Mouse (Mus musculus): ENCODE results near the gene Tet3.

DNA sequence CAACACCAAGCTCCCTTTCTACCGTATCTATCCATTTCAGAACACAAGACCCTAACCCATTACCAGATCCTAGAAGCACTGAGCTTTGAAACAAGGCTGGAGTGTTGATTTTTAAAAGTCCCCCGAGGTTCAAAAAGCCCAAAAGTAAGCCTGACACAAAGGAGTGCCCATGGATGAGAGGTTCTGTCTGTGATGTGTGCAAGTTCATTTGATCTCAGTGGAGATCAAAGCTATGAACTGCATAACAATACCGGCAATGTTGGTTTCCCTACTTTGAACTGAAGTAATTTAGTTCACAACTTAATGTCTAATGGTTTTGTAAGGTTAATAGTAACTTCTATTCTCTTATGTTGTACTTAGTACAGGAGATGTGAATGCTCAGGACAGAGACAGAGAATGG, 21.7 kb downstream of the Tet3 start:
- TF ChIP-seq CTCF (IDR thresholded peaks at IDR 0.05; ENCODE audit: control insufficient read depth, insufficient read depth, insufficient replicate concordance, low read depth, low read length) (no peak), POLR2A (IDR thresholded peaks at IDR 0.05; ENCODE audit: control insufficient read depth, low read depth, low read length) (no peak)
